Mouse (Mus musculus) small intestine, adult 2 months (tissue): ENCODE measurements around the gene Tmem240.

Experiments used
- CTCF ChIP-seq: fragments of 200-500 bp; IDR thresholded peaks from 2 replicates; pipeline ENCODE4 v1.5.1; 2012; ENCODE audit warnings: low read depth, mild to moderate bottlenecking, control low read depth, inconsistent platforms, low read length, moderate library complexity, mixed read lengths; ENCODE audit not compliant: insufficient replicate concordance, insufficient read length; ENCODE audit errors: extremely low read depth
- POLR2A ChIP-seq: fragments of 200-500 bp; IDR thresholded peaks from 2 replicates; pipeline ENCODE4 v1.6.1; 2012; ENCODE audit warnings: low read depth, mild to moderate bottlenecking, control low read depth, inconsistent platforms, low read length, moderate library complexity

- no peak for TF ChIP-seq CTCF
- TF ChIP-seq POLR2A = no peak
Observed at GRCm38 (mm10) chr4:155759862-155760612, 25.4 kb downstream of the Tmem240 start.
